Mouse (Mus musculus) right cerebral cortex, postnatal 36 days (tissue): ENCODE results near the gene Rin1.

Source experiments
- DNase-seq, 2 experiments: peaks; one replicate each; pipeline ENCODE4 v3.0.0; 2022; ENCODE audit warnings: low spot score in 2 of 2, mixed read lengths in 1 of 2

The Rin1 gene

GRCm38 (mm10) chr19:5094746-5095417 lies 44.6 kb downstream of the Rin1 start:
- DNase-seq = no peak

- no peak for DNase-seq
Measured at GRCm38 (mm10) chr19:5095887-5096474, 45.7 kb downstream of the Rin1 start.

- DNase-seq = no peak
Measured at GRCm38 (mm10) chr19:5097521-5098362, 47.5 kb downstream of the Rin1 start.

- DNase-seq = peak in 1 of 2 experiments; percentile 71
Measured at GRCm38 (mm10) chr19:5098363-5099143, 48.3 kb downstream of the Rin1 start, which contains the start of gene Cnih2. Gene Cnih2, minus strand, starts transcription at chr19:5098521.

- no peak for DNase-seq
Measured at GRCm38 (mm10) chr19:5106074-5106473, 55.8 kb downstream of the Rin1 start.
